In the genomic region with DNA sequence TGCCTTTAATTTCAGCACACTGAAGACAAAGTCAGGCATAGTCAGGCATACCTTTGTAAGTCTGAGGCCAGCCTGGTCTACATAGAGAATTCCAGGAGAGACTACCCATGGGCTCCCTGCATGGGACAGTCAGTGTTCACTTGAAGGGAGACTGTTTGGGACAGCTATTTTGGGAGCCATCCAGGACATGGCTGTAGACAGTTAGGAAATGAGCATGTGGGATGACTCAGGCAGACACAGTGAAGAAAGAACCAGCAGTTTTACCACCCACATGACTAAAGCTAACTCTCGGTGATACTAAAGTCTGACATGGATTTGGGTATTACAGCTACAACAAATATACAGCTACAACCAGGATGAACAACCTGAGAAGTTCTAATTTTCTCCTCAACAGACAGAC, we compare ENCODE assay signal across 9 mouse cellular contexts.
DNase-seq lines count a peak whose midpoint lies in the region.
"Had no signal": no experiment of that assay in that cellular context is flagged by ENCODE, and none has a peak within 500 bp of the region (broad histone marks: within the 10 kb centered on the region; RNA-seq: fewer than 3 reads in every experiment).

No protein-coding gene starts in this region.

- intact Hi-C loops in left cerebral cortex, postnatal 4 days (cut with DNase I) = no loop called here

- peak; percentile 39 for DNase-seq in left cerebral cortex, adult 11 months (ENCODE audit: low spot score)
- no peak for DNase-seq in left cerebral cortex, postnatal 4 days
- DNase-seq in frontal cortex, postnatal 14 days (ENCODE audit: low spot score in 2 of 2) = peak; percentile 12 to 14
- peak; percentile 56 to 59 for DNase-seq in left cerebral cortex, adult 9 months (ENCODE audit: low spot score in 2 of 2)
- peak; percentile 10 for DNase-seq in skeletal muscle tissue, adult 2 months (ENCODE audit: low read depth, low spot score)
- no peak for DNase-seq in cerebellum, postnatal 25 days
- DNase-seq in cerebellum, adult 11-12 months = no peak
- DNase-seq in kidney, postnatal 36 days = no peak
- DNase-seq: thymus, postnatal 14 days had no signal

Comparison
In these comparisons a context has a peak if more than half of its experiments do, and no peak if none do; other contexts are left out.
1. DNase-seq: peak in left cerebral cortex, adult 11 months (single experiment), frontal cortex, postnatal 14 days (2 of 2), left cerebral cortex, adult 9 months (2 of 2) and skeletal muscle tissue, adult 2 months (single experiment); none in left cerebral cortex, postnatal 4 days (single experiment), cerebellum, postnatal 25 days (0 of 2), cerebellum, adult 11-12 months (single experiment) and kidney, postnatal 36 days (0 of 2).